In genomic region chr4:63684412-63685252, GRCm38 (mm10) we compare ENCODE assay signal across 28 mouse cellular contexts. TPM values are rescaled to one million over a fixed set of nuclear protein-coding genes. Genes with fewer than 3 reads are reported as not detected.
DNase-seq lines count a peak whose midpoint lies in the region; ATAC-seq lines count a peak whose summit lies in the region.
"Had no signal": no experiment of that assay in that cellular context is flagged by ENCODE, and none has a peak within 500 bp of the region (broad histone marks: within the 10 kb centered on the region; RNA-seq: fewer than 3 reads in every experiment).

No protein-coding gene starts in this region.

- WGBS in lung, embryonic 15.5 days, result 47% methylated on average over 10 of the region's 10 CpGs
- WGBS in midbrain, embryonic 11.5 days, result 90% methylated on average over 10 of the region's 10 CpGs
- 86% methylated on average over 8 of the region's 10 CpGs for WGBS in midbrain, embryonic 16.5 days

- no peaks in the 10 kb centered on the region for H3K36me3 ChIP-seq in lung, embryonic 15.5 days
- H3K36me3 ChIP-seq in midbrain, embryonic 11.5 days (ENCODE audit: control insufficient read depth, insufficient read depth, low read length), result no peaks in the 10 kb centered on the region
- H3K36me3 ChIP-seq in midbrain, embryonic 16.5 days (ENCODE audit: control insufficient read depth, insufficient read depth, low read length), result no peaks in the 10 kb centered on the region
- H3K36me3 ChIP-seq: embryonic facial prominence, embryonic 13.5 days; forebrain, embryonic 12.5 days; G1E; heart, embryonic 13.5 days; hindbrain, embryonic 12.5 days had no signal

- H3K27ac ChIP-seq in lung, embryonic 15.5 days, result no peak overlapping the region
- H3K27ac ChIP-seq in midbrain, embryonic 11.5 days (ENCODE audit: low read depth, low read length), result no peak overlapping the region
- H3K27ac ChIP-seq in midbrain, embryonic 16.5 days (ENCODE audit: low read length), result no peak overlapping the region
- H3K27ac ChIP-seq: embryonic facial prominence, embryonic 13.5 days; forebrain, embryonic 12.5 days; heart, embryonic 13.5 days; hindbrain, embryonic 12.5 days had no signal

- no peaks in the 10 kb centered on the region for H3K27me3 ChIP-seq in lung, embryonic 15.5 days
- H3K27me3 ChIP-seq in midbrain, embryonic 11.5 days (ENCODE audit: control insufficient read depth, insufficient read depth, low read length), result no peaks in the 10 kb centered on the region
- no peaks in the 10 kb centered on the region for H3K27me3 ChIP-seq in midbrain, embryonic 16.5 days (ENCODE audit: control insufficient read depth, insufficient read depth, low read depth, low read length)
- H3K27me3 ChIP-seq: embryonic facial prominence, embryonic 13.5 days; forebrain, embryonic 12.5 days; hindbrain, embryonic 12.5 days had no signal

- peaks cover 20% of the 10 kb centered on the region for H3K4me1 ChIP-seq in lung, embryonic 15.5 days
- H3K4me1 ChIP-seq in midbrain, embryonic 11.5 days (ENCODE audit: control insufficient read depth, insufficient read depth, low read length), result no peaks in the 10 kb centered on the region
- no peaks in the 10 kb centered on the region for H3K4me1 ChIP-seq in midbrain, embryonic 16.5 days (ENCODE audit: control insufficient read depth, insufficient read depth, low read length)
- H3K4me1 ChIP-seq: embryonic facial prominence, embryonic 13.5 days; forebrain, embryonic 12.5 days; heart, embryonic 13.5 days; hindbrain, embryonic 12.5 days had no signal

- H3K4me3 ChIP-seq in lung, embryonic 15.5 days, result no peak overlapping the region
- no peak overlapping the region for H3K4me3 ChIP-seq in midbrain, embryonic 11.5 days (ENCODE audit: low read depth, low read length)
- no peak overlapping the region for H3K4me3 ChIP-seq in midbrain, embryonic 16.5 days (ENCODE audit: low read depth, low read length)
- H3K4me3 ChIP-seq: embryonic facial prominence, embryonic 13.5 days; forebrain, embryonic 12.5 days; heart, embryonic 13.5 days; hindbrain, embryonic 12.5 days had no signal

- ATAC-seq in lung, embryonic 15.5 days (ENCODE audit: borderline replicate concordance, extremely low read depth, low FRiP score, low TSS enrichment), result peak; percentile 88
- ATAC-seq in midbrain, embryonic 11.5 days (ENCODE audit: low FRiP score), result no peak
- ATAC-seq in midbrain, embryonic 16.5 days, result no peak
- ATAC-seq: CD4-positive, CD25-positive, alpha-beta regulatory T cell, adult 4 months; forebrain, postnatal 0 days had no signal

- DNase-seq in heart, adult 11 months, result peak; percentile 25
- DNase-seq in heart, postnatal 25 days (ENCODE audit: low spot score), result no peak
- no peak for DNase-seq in lung, postnatal 4 days
- DNase-seq in midbrain, embryonic 11.5 days (ENCODE audit: low spot score, missing footprints), result peak; percentile 53
- no peak for DNase-seq in right cerebral cortex, postnatal 36 days (ENCODE audit: low spot score in 2 of 2)
- DNase-seq in Muller cell, postnatal 12 days (ENCODE audit: inconsistent ontology term), result no peak
- DNase-seq: adrenal gland, postnatal 10 days; B cell, adult 2 months; cerebellum, adult 11 months; cerebellum, adult 8-10 months; cerebellum, postnatal 25 days; forebrain, postnatal 0 days; gastrocnemius, postnatal 14 days; heart, postnatal 4 days had no signal

- no peaks in the 10 kb centered on the region for H3K9me3 ChIP-seq in lung, embryonic 15.5 days
- H3K9me3 ChIP-seq in midbrain, embryonic 11.5 days (ENCODE audit: control insufficient read depth, low read length), result no peaks in the 10 kb centered on the region
- H3K9me3 ChIP-seq in midbrain, embryonic 16.5 days (replicated peaks; ENCODE audit: control insufficient read depth, low read length, poor library complexity, severe bottlenecking), result no peaks in the 10 kb centered on the region
- H3K9me3 ChIP-seq: embryonic facial prominence, embryonic 13.5 days; forebrain, embryonic 12.5 days; heart, embryonic 13.5 days; hindbrain, embryonic 12.5 days had no signal

- no peak overlapping the region for H3K4me2 ChIP-seq in lung, embryonic 15.5 days
- no peak overlapping the region for H3K4me2 ChIP-seq in midbrain, embryonic 11.5 days
- H3K4me2 ChIP-seq in midbrain, embryonic 16.5 days (ENCODE audit: low read length), result no peak overlapping the region
- H3K4me2 ChIP-seq: embryonic facial prominence, embryonic 13.5 days; forebrain, embryonic 12.5 days; heart, embryonic 13.5 days; hindbrain, embryonic 12.5 days had no signal

- no peak overlapping the region for H3K9ac ChIP-seq in lung, embryonic 15.5 days
- H3K9ac ChIP-seq in midbrain, embryonic 11.5 days (ENCODE audit: low read length), result no peak overlapping the region
- H3K9ac ChIP-seq in midbrain, embryonic 16.5 days (ENCODE audit: low read depth, low read length), result no peak overlapping the region
- H3K9ac ChIP-seq: embryonic facial prominence, embryonic 13.5 days; forebrain, embryonic 12.5 days; forebrain, postnatal 0 days; heart, embryonic 13.5 days; hindbrain, embryonic 12.5 days had no signal

- intact Hi-C loops in heart, postnatal 25 days (cut with DNase I), result loop anchor here (5.0 to 10.0 kb wide), 3 partner anchors 98 to 810 kb away; no protein-coding TSS in a partner anchor

RNA-seq across cellular contexts. Expression of gene Gm11214, which starts 21.5 kb away (rescaled TPM):
- not detected for total RNA-seq in heart, postnatal 25 days (2021)
- not detected in 2 replicates for polyA plus RNA-seq in lung, embryonic 15.5 days (2015; fragmentation: Nextera tagmentation; extraction: Ambion mirVana)
- polyA plus RNA-seq in midbrain, embryonic 11.5 days (2014; fragmentation: Nextera tagmentation; extraction: Ambion mirVana), result not detected in 2 replicates
- polyA plus RNA-seq in midbrain, embryonic 16.5 days (2015; fragmentation: Nextera tagmentation; extraction: Ambion mirVana), result not detected in 2 replicates
- total RNA-seq: adrenal gland, postnatal 10 days; adrenal gland, postnatal 4 days; forebrain, postnatal 0 days; G1E; gastrocnemius, adult 18-20 months; gastrocnemius, postnatal 14 days; heart, postnatal 4 days had no signal
- polyA plus RNA-seq: brain, embryonic 14.5 days; cortical plate, adult 2 months; embryonic facial prominence, embryonic 13.5 days; forebrain, embryonic 12.5 days; forebrain, postnatal 0 days; G1E; gonadal fat pad, adult 2 months; heart, embryonic 13.5 days; heart, postnatal 0 days; hindbrain, embryonic 12.5 days had no signal

Comparison
In these comparisons a context has a peak if more than half of its experiments do, and no peak if none do; other contexts are left out.
1. DNase-seq: peak in heart, adult 11 months (single experiment) and midbrain, embryonic 11.5 days (single experiment); none in heart, postnatal 25 days (single experiment), lung, postnatal 4 days (0 of 2), right cerebral cortex, postnatal 36 days (0 of 2) and Muller cell, postnatal 12 days (single experiment).